Mouse (Mus musculus) hindbrain, embryonic 16.5 days (tissue): ENCODE measurements at regions not wholly inside any gene's neighbourhood (a gene's known extent, or its start where the extent isn't known, plus 50 kb on each side); places are given as distances from the start of the nearest gene placed in this dataset.

Source experiments
- ATAC-seq: fragments of 200-750 bp; cut with Nextera tagmentation; 2 replicates; pipeline ENCODE4 v1.8.0; 2017; ENCODE audit warnings: moderate TSS enrichment, moderate library complexity
- H3K27ac ChIP-seq: fragments of 300-500 bp; sonication (generic); 2 replicates; pipeline ENCODE4 v1.5.1; 2014; ENCODE audit warnings: low read depth, mild to moderate bottlenecking, control low read depth, low read length, moderate library complexity
- H3K27me3 ChIP-seq: fragments of 300-500 bp; sonication (generic); replicated peaks from 2 replicates; pipeline ENCODE4 v1.6.1; 2014; ENCODE audit warnings: low read length; ENCODE audit not compliant: control insufficient read depth, insufficient read depth
- H3K36me3 ChIP-seq: fragments of 300-500 bp; sonication (generic); 2 replicates; pipeline ENCODE4 v1.6.1; 2014; ENCODE audit warnings: mild to moderate bottlenecking, low read length, moderate library complexity, mixed read lengths; ENCODE audit not compliant: control insufficient read depth, insufficient read depth
- H3K4me1 ChIP-seq: fragments of 300-500 bp; sonication (generic); 2 replicates; pipeline ENCODE4 v1.6.1; 2014; ENCODE audit warnings: low read depth, low read length; ENCODE audit not compliant: control insufficient read depth, insufficient read depth
- H3K4me2 ChIP-seq: fragments of 300-500 bp; sonication (generic); 2 replicates; pipeline ENCODE4 v1.6.1; 2014; ENCODE audit warnings: mild to moderate bottlenecking, low read length, control low read depth, moderate library complexity
- H3K4me3 ChIP-seq: fragments of 300-500 bp; sonication (generic); 2 replicates; pipeline ENCODE4 v1.5.1; 2014; ENCODE audit warnings: mild to moderate bottlenecking, low read length, control low read depth, moderate library complexity
- H3K9ac ChIP-seq: fragments of 300-500 bp; sonication (generic); 2 replicates; pipeline ENCODE4 v1.6.1; 2014; ENCODE audit warnings: low read depth, mild to moderate bottlenecking, control low read depth, low read length, moderate library complexity
- H3K9me3 ChIP-seq: fragments of 300-500 bp; sonication (generic); 2 replicates; pipeline ENCODE4 v1.6.1; 2014; ENCODE audit warnings: mild to moderate bottlenecking, low read length, moderate library complexity; ENCODE audit not compliant: control insufficient read depth
- WGBS: fragments of 180-500 bp; shearing (Covaris S2); extraction: QIAGEN DNeasy Blood & Tissue Kit; methylation state at CpG from one replicate; pipeline ENCODE4 v1.1.7; 2014; 5-methylcytosine and 5-hydroxymethylcytosine counted together

DNA sequence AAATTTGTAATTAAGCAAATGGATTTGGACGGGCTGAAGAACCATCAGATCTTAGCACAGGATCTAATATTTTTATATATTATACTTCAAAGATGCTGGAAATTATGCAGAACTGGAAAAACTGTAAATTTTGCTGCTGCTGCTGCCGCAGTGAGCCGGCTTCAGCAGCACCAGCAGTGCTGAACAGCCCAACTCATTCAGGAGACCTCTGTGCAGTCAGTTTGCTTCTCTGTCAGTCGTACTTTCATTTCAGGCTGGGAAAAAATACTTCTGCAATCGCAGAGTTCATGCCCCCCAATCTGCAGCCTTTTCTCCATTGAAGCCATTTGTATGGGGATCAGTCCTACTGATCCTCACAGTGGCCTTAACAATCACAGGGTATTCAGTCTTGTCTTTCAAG, 53.4 kb upstream of the Trpc3 start:
- H3K4me1 ChIP-seq: no peaks in the 10 kb centered on the region
- no peaks in the 10 kb centered on the region for H3K36me3 ChIP-seq
- H3K4me2 ChIP-seq: no peak overlapping the region
- no peak for ATAC-seq
- 61% methylated on average over 5 of the region's 5 CpGs for WGBS
- no peaks in the 10 kb centered on the region for H3K9me3 ChIP-seq
- no peak overlapping the region for H3K9ac ChIP-seq
- no peak overlapping the region for H3K4me3 ChIP-seq
- no peaks in the 10 kb centered on the region for H3K27me3 ChIP-seq
- H3K27ac ChIP-seq: no peak overlapping the region

DNA sequence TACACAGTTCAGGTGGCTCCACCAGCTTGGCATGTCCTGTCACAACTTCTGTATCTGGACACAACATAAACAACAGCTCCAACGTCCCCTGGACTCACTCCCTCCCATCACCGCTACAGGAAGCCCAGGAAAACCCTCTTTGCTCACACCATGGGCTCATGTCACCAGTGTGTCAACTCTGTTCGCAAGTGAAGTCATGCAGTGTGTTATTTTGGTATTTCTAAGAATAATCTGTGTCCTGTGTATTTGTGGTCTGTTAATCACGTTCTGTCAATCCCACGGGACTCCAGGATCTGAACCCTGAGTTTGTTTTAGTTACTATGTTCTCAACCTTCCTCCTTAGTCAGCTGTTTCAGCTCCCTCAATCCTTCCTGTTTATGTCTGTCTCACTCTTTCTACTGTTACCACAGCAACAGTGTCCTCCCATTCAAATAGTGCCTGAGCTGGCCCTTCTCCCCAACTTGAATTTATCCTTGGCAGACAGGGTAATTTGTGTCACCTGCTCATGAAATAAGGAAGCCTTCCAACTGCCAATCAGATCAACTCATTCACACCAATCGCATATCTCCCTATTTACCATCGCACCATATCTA, 64.5 kb upstream of the Trpc3 start:
- Histone ChIP-seq H3K4me1 (no peaks in the 10 kb centered on the region), H3K36me3 (no peaks in the 10 kb centered on the region), H3K9me3 (no peaks in the 10 kb centered on the region), H3K4me3 (no peak overlapping the region), H3K4me2 (no peak overlapping the region), H3K9ac (no peak overlapping the region), H3K27me3 (no peaks in the 10 kb centered on the region), H3K27ac (no peak overlapping the region)
- no peak for ATAC-seq
- WGBS: 75% methylated on average over 7 of the region's 7 CpGs

DNA sequence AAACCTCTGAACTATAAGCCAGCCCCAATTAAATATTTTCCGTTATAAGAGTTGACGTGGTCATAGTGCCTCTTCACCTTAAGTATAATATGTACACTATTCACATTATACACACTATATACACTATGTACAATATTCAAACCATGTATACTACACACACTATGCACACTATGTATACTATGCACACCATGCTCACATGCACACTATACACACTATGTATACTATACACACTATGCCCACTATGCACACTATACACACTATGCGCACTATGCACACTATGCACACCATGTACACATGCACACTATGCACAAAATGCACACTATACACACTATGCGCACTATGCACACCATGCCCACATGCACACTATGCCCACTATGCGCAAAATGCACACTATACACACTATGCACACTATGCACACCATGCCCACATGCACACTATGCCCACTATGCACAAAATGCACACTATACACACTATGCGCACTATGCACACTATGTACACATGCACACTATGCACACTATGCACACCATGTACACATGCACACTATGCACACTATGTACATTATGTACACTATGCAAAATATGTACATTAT, 72.2 kb upstream of the Trpc3 start:
- no peak for ATAC-seq

DNA sequence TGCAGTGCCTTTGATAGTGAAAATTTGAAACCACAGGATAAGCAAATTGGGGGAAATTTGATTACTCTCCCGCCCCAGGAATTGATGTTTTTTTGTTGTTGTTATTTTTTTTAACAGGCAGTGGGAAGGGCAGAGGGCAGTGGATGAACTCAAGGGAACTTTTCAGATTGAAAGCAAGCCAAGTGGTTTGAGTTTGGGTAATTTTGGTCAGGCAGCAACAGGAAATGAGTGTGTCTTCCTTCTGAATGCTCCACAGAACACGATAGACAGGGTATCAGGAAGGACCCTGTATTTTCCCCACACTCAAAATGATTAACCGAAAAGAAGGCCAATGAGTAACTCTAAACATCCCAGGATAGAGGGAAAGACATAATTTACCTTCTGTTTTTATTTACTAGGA, 72.9 kb upstream of the Trpc3 start:
- ATAC-seq: no peak
- Histone ChIP-seq H3K9ac (no peak overlapping the region), H3K9me3 (no peaks in the 10 kb centered on the region), H3K27me3 (no peaks in the 10 kb centered on the region), H3K4me3 (no peak overlapping the region), H3K27ac (no peak overlapping the region), H3K4me1 (no peaks in the 10 kb centered on the region), H3K36me3 (no peaks in the 10 kb centered on the region), H3K4me2 (no peak overlapping the region)
- 83% methylated on average over 3 of the region's 3 CpGs for WGBS

More for the DNA sequence above, 72.2 kb upstream of the Trpc3 start:
- no peak overlapping the region for H3K4me3 ChIP-seq
- no peak overlapping the region for H3K4me2 ChIP-seq
- H3K9ac ChIP-seq: no peak overlapping the region
- no peaks in the 10 kb centered on the region for H3K36me3 ChIP-seq
- H3K9me3 ChIP-seq: no peaks in the 10 kb centered on the region
- no peaks in the 10 kb centered on the region for H3K4me1 ChIP-seq
- 95% methylated on average over 6 of the region's 6 CpGs for WGBS
- no peaks in the 10 kb centered on the region for H3K27me3 ChIP-seq
- no peak overlapping the region for H3K27ac ChIP-seq

DNA sequence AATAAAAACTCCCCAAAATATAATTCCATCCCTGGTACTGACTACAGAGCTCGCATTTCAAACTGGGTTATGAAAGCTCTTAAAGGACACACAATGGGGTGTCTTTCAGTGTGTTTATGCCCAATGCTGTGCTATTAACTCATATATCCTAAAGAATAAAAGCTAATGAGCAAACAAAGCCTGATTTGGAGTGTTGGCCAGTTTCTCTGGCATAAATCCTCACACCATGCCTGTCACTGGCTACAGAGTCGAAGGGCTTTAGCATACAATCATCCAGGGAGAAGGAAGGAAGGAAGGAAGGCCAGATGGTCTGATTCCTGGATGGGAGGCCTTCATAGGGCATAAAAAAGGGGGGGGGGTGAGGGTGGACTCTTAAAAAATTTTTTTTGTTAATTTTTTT, 74.8 kb upstream of the Trpc3 start:
- H3K36me3 ChIP-seq: no peaks in the 10 kb centered on the region
- H3K4me1 ChIP-seq: no peaks in the 10 kb centered on the region
- H3K4me2 ChIP-seq: no peak overlapping the region
- 57% methylated on average over 2 of the region's 2 CpGs for WGBS
- H3K27ac ChIP-seq: no peak overlapping the region
- no peaks in the 10 kb centered on the region for H3K9me3 ChIP-seq
- no peak overlapping the region for H3K9ac ChIP-seq
- no peak overlapping the region for H3K4me3 ChIP-seq
- no peak; the same call in 1 of the 2 replicates for ATAC-seq
- no peaks in the 10 kb centered on the region for H3K27me3 ChIP-seq

DNA sequence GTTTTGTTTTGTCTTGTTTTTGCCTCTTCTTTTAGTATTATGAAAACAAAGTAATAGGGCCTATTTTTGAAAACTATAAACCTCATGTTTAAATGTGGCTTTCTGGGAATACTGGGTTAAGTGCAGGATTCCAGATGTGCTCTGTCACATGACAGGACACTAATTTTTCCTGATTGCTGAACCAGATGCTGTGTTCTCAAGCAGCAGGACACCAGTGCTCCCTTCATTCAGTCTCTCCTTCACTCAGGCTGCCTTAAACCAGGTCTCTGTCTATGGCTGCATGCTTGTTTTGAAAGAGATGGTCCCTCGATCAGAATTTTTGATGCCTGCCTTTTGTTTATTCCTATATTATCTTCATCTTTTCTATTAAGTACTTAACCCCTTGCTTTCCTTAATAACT, 80.1 kb upstream of the Trpc3 start:
- ATAC-seq: no peak
- no peaks in the 10 kb centered on the region for H3K9me3 ChIP-seq
- no peaks in the 10 kb centered on the region for H3K27me3 ChIP-seq
- no peaks in the 10 kb centered on the region for H3K36me3 ChIP-seq
- H3K9ac ChIP-seq: no peak overlapping the region
- no peak overlapping the region for H3K27ac ChIP-seq
- WGBS: 76% methylated on average over 1 of the region's 1 CpGs
- H3K4me1 ChIP-seq: no peaks in the 10 kb centered on the region
- no peak overlapping the region for H3K4me3 ChIP-seq
- no peak overlapping the region for H3K4me2 ChIP-seq

DNA sequence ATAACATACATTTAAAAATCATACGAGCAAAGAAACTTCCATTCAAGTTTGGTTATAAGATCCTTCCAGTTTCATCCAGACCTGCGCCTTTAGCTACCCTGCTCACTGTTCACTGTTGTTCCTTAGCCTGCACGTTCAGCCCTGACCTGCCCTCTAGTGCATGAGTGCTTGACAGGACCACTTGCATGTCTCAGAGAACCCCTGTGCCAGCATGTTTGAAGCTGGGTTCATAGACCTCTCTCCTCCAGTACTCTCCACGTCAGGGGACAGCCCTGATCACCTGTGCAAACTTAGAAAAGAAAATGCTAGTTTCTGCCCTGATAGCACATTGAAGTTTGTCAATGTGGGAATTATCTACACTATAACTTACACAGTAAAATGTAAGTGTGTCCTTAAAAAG, 81.0 kb upstream of the Trpc3 start:
- Histone ChIP-seq H3K4me3 (no peak overlapping the region), H3K4me1 (no peaks in the 10 kb centered on the region), H3K9me3 (no peaks in the 10 kb centered on the region), H3K27ac (no peak overlapping the region), H3K36me3 (no peaks in the 10 kb centered on the region), H3K4me2 (no peak overlapping the region), H3K9ac (no peak overlapping the region), H3K27me3 (no peaks in the 10 kb centered on the region)
- WGBS: 77% methylated on average over 4 of the region's 4 CpGs
- no peak for ATAC-seq

DNA sequence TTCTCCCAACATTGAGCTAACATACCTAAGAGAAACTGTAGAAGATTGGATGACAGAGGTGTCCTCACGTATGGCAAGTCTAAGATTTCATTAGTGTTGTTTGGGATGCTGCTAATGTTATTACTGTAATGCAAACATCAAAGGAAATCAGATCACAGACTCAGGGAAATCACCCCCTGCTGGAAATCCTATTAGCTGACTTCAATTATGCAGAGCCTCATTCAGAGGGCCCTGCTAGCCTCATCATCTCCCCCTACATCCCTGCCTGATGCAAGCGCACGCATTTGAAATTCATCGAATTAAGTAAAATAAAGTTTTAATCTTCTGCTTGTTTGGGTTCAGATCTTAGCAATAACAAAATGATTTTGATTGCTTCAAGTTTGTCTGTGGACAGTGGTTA, 84.1 kb upstream of the Trpc3 start:
- no peak overlapping the region for H3K9ac ChIP-seq
- no peaks in the 10 kb centered on the region for H3K27me3 ChIP-seq
- WGBS: 29% methylated on average over 4 of the region's 4 CpGs
- ATAC-seq: peak; percentile 72
- H3K9me3 ChIP-seq: no peaks in the 10 kb centered on the region
- H3K4me3 ChIP-seq: no peak overlapping the region
- no peak overlapping the region for H3K4me2 ChIP-seq
- H3K4me1 ChIP-seq: no peaks in the 10 kb centered on the region
- no peaks in the 10 kb centered on the region for H3K36me3 ChIP-seq
- H3K27ac ChIP-seq: no peak overlapping the region

DNA sequence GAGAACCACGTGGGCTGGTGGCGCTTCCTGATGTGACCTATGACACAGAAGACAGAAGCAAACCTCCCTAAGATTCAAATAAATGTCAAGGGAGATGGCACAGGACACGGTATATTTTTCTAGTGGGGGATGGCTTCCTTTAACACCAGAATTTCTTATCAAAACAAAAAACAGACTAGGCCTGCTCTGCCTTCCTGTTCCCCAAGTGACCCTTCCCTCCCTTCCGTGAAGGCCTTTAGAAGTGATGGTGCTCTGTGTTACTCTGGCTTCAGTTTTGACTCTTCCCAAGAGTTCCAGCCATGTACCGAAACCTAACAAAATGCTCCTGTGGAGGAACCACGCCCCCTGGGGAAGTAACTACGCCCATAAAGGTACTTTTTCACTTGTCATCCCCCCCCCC, 84.5 kb upstream of the 4932438A13Rik start:
- no peak overlapping the region for H3K4me2 ChIP-seq
- no peak for ATAC-seq
- WGBS: 80% methylated on average over 7 of the region's 7 CpGs
- no peak overlapping the region for H3K4me3 ChIP-seq
- no peaks in the 10 kb centered on the region for H3K4me1 ChIP-seq
- H3K27ac ChIP-seq: no peak overlapping the region
- no peak overlapping the region for H3K9ac ChIP-seq
- H3K9me3 ChIP-seq: no peaks in the 10 kb centered on the region
- H3K27me3 ChIP-seq: no peaks in the 10 kb centered on the region
- no peaks in the 10 kb centered on the region for H3K36me3 ChIP-seq

DNA sequence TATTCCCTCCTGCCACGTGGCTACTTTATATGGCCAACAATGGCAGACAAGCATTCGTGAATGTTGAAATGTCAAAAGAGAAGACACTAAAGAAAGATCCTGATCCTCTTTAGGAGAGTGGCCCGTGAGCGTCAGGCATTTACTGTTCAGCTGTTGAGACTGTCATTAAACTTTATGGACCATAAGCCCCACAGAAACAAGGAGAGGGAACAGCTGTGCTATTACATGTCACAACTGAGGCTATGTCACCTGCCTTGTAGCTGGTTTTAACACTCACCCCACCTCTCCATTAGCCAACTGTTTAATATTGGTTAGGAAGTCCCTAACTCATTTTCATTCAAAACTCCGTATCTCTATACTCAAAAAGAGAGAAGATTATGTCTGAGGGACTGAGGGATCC, 76.3 kb upstream of the 4932438A13Rik start:
- no peak overlapping the region for H3K4me2 ChIP-seq
- H3K27ac ChIP-seq: no peak overlapping the region
- no peaks in the 10 kb centered on the region for H3K4me1 ChIP-seq
- no peak overlapping the region for H3K9ac ChIP-seq
- 76% methylated on average over 5 of the region's 5 CpGs for WGBS
- H3K9me3 ChIP-seq: no peaks in the 10 kb centered on the region
- ATAC-seq: no peak
- no peaks in the 10 kb centered on the region for H3K36me3 ChIP-seq
- H3K4me3 ChIP-seq: no peak overlapping the region
- H3K27me3 ChIP-seq: no peaks in the 10 kb centered on the region
